ENCODE assay signal across 7 mouse cellular contexts in genomic region chr6:37097356-37098155, GRCm38 (mm10).
A peak's percentile ranks its signal among the peaks of the same experiment; 100 is the strongest.
DNase-seq lines count a peak whose midpoint lies in the region; ATAC-seq lines count a peak whose summit lies in the region.

No protein-coding gene starts in this region.

- WGBS in intestine, embryonic 15.5 days, result 46% methylated on average over 18 of the region's 18 CpGs
- WGBS in midbrain, embryonic 13.5 days, result 52% methylated on average over 18 of the region's 18 CpGs

- no peaks in the 10 kb centered on the region for H3K9me3 ChIP-seq in intestine, embryonic 15.5 days
- no peaks in the 10 kb centered on the region for H3K9me3 ChIP-seq in midbrain, embryonic 13.5 days

- no peaks in the 10 kb centered on the region for H3K4me1 ChIP-seq in intestine, embryonic 15.5 days (replicated peaks)
- peaks cover 5% of the 10 kb centered on the region; the same call in 1 of the 2 replicates for H3K4me1 ChIP-seq in midbrain, embryonic 13.5 days (replicated peaks)

- DNase-seq in adrenal gland, adult 18-20 months (ENCODE audit: low spot score in 2 of 2), result peak; percentile 80 to 83
- peak; percentile 97 for DNase-seq in embryo, embryonic 10 days (ENCODE audit: low spot score)
- DNase-seq in gastrocnemius, postnatal 36 days, result peak; percentile 69 to 77
- DNase-seq in left cerebral cortex, postnatal 14 days (ENCODE audit: low spot score in 2 of 2), result peak; percentile 93 to 94
- peak; percentile 46 to 74 for DNase-seq in spleen, adult 18-20 months

- H3K27me3 ChIP-seq in intestine, embryonic 15.5 days (replicated peaks), result no peaks in the 10 kb centered on the region
- H3K27me3 ChIP-seq in midbrain, embryonic 13.5 days, result no peaks in the 10 kb centered on the region

- H3K9ac ChIP-seq in intestine, embryonic 15.5 days, result no peak overlapping the region
- no peak overlapping the region for H3K9ac ChIP-seq in midbrain, embryonic 13.5 days (replicated peaks)

- no peak overlapping the region for H3K27ac ChIP-seq in intestine, embryonic 15.5 days
- H3K27ac ChIP-seq in midbrain, embryonic 13.5 days, result no peak overlapping the region

- 0 out of 2 replicates have a peak, but pooled peaks have one; percentile 66 for ATAC-seq in intestine, embryonic 15.5 days
- ATAC-seq in midbrain, embryonic 13.5 days, result peak; percentile 69; the same call in 1 of the 2 replicates

- peak overlapping the region; percentile 30; the same call in 1 of the 2 replicates for H3K4me2 ChIP-seq in intestine, embryonic 15.5 days (replicated peaks)
- H3K4me2 ChIP-seq in midbrain, embryonic 13.5 days (replicated peaks), result no peak overlapping the region

- intact Hi-C loops in gastrocnemius, postnatal 36 days (cut with DNase I), result loop anchor here (1.0 to 5.0 kb wide), 3 partner anchors 40 to 351 kb away; no protein-coding TSS in a partner anchor
- intact Hi-C loops in left cerebral cortex, postnatal 14 days (cut with DNase I), result loop anchor here (2.0 to 5.0 kb wide), 2 partner anchors 253 to 350 kb away; no protein-coding TSS in a partner anchor

- H3K4me3 ChIP-seq in intestine, embryonic 15.5 days (replicated peaks), result no peak overlapping the region
- no peak overlapping the region for H3K4me3 ChIP-seq in midbrain, embryonic 13.5 days (replicated peaks)

- H3K36me3 ChIP-seq in intestine, embryonic 15.5 days, result no peaks in the 10 kb centered on the region
- no peaks in the 10 kb centered on the region for H3K36me3 ChIP-seq in midbrain, embryonic 13.5 days
